Mouse (Mus musculus) kidney, adult 2 months (tissue): ENCODE data around the gene Slc9a3r2. TPM values are rescaled to one million over a fixed set of nuclear protein-coding genes. Genes with fewer than 3 reads are reported as not detected.

Experiments
- DNase-seq: peaks from one replicate; pipeline ENCODE4 v3.0.0; 2021
- H3K27ac ChIP-seq: fragments of 200-500 bp; 2 replicates; pipeline ENCODE4 v1.5.1; 2012; ENCODE audit warnings: low read depth, low read length, control low read depth, inconsistent platforms; ENCODE audit not compliant: insufficient read depth
- H3K27me3 ChIP-seq: fragments of 200-500 bp; replicated peaks from 2 replicates; pipeline ENCODE4 v1.6.1; 2012; ENCODE audit warnings: mild to moderate bottlenecking, moderate library complexity, low read length, inconsistent platforms; ENCODE audit not compliant: control insufficient read depth, insufficient read depth
- H3K36me3 ChIP-seq: fragments of 200-500 bp; 2 replicates; pipeline ENCODE4 v1.6.1; 2012; ENCODE audit warnings: mild to moderate bottlenecking, moderate library complexity, low read length, inconsistent platforms; ENCODE audit not compliant: control insufficient read depth, insufficient read depth
- H3K4me1 ChIP-seq: fragments of 200-500 bp; 2 replicates; pipeline ENCODE4 v1.6.1; 2011; ENCODE audit warnings: low read length; ENCODE audit not compliant: control insufficient read depth, insufficient read depth
- H3K4me3 ChIP-seq: fragments of 200-500 bp; 2 replicates; pipeline ENCODE4 v1.5.1; 2011; ENCODE audit warnings: mild to moderate bottlenecking, low read depth, low read length, control low read depth; ENCODE audit not compliant: insufficient read depth
- CTCF ChIP-seq: fragments of 200-500 bp; conservative IDR thresholded peaks from 2 replicates; pipeline ENCODE4 v1.5.1; 2011; ENCODE audit warnings: low read depth, mild to moderate bottlenecking, control low read depth, low read length, moderate library complexity, mixed read lengths; ENCODE audit not compliant: insufficient read depth, insufficient read length
- POLR2A ChIP-seq: fragments of 200-500 bp; IDR thresholded peaks from one replicate; pipeline ENCODE4 v1.6.1; 2011; ENCODE audit warnings: low read depth, low read length, control low read depth
- WGBS: fragments of 180-500 bp; shearing (Covaris S2); methylation state at CpG from one replicate; pipeline ENCODE4 v1.1.7; 2018; 5-methylcytosine and 5-hydroxymethylcytosine counted together
- polyA plus RNA-seq: library from polyadenylated mRNA; depleted of rRNA; stranded (reverse); fragments of >200 nt; gene quantifications from 2 replicates; pipeline ENCODE4 v1.2.3, GENCODE M21; 2012

Gene Slc9a3r2
- polyA plus RNA-seq, 1 experiment, result 111 TPM

- Histone ChIP-seq H3K36me3 (no peaks in the 10 kb centered on the region), H3K27me3 (0 out of 2 replicates have a peak, but pooled peaks cover 2% of the 10 kb centered on the region), H3K4me1 (no peaks in the 10 kb centered on the region), H3K4me3 (peak within 1 kb of the TSS; percentile 23; the same call in 1 of the 2 replicates), H3K27ac (no peak within 1 kb of the TSS)
- no peak for TF ChIP-seq POLR2A
- no peak for TF ChIP-seq CTCF
- WGBS, result 2% methylated on average over 53 of the region's 55 CpGs
- no peak for DNase-seq
These were observed 39.3 kb upstream of the Slc9a3r2 start, which contains the start of gene Syngr3 for GRCm38 (mm10) chr17:24689251-24690081. Gene Syngr3, minus strand, starts transcription at chr17:24689955.

GRCm38 (mm10) chr17:24687599-24687998 lies 37.5 kb upstream of the Slc9a3r2 start:
- H3K27me3 ChIP-seq, result 0 out of 2 replicates have a peak, but pooled peaks cover 2% of the 10 kb centered on the region
- no peak for TF ChIP-seq CTCF
- no peak for TF ChIP-seq POLR2A
- WGBS, result 23% methylated on average over 23 of the region's 23 CpGs
- no peak overlapping the region for H3K27ac ChIP-seq
- no peaks in the 10 kb centered on the region for H3K36me3 ChIP-seq
- DNase-seq, result no peak
- H3K4me3 ChIP-seq, result peak overlapping the region; percentile 29; the same call in 1 of the 2 replicates
- H3K4me1 ChIP-seq, result no peaks in the 10 kb centered on the region

GRCm38 (mm10) chr17:24687146-24687595 lies 37.0 kb upstream of the Slc9a3r2 start:
- Histone ChIP-seq H3K4me3 (peak overlapping the region; percentile 29; the same call in 1 of the 2 replicates), H3K27ac (no peak overlapping the region), H3K4me1 (no peaks in the 10 kb centered on the region), H3K27me3 (0 out of 2 replicates have a peak, but pooled peaks cover 2% of the 10 kb centered on the region), H3K36me3 (no peaks in the 10 kb centered on the region)
- peak; percentile 75 for DNase-seq
- WGBS, result 4% methylated on average over 25 of the region's 25 CpGs
- no peak for TF ChIP-seq CTCF
- no peak for TF ChIP-seq POLR2A

DNA sequence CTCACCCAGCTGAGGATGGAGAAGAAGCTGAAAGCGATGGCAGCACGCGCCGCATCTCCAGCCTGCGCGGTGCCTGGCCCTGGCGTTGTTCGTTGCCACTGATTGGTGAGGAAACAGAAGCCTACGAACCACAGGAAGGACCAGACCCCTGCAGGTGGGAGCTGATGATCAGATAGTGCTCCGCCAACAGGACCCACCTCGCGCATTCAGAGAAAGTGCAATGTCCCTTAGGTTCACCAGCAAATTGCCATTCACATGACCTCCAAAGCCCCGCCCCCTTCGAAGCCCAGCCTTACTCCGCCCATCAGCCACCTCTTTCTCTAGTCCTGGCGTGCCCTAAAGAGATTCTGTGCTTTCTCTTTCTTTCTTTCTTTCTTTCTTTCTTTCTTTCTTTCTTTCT lies 36.4 kb upstream of the Slc9a3r2 start:
- TF ChIP-seq CTCF, result no peak
- no peak for TF ChIP-seq POLR2A
- H3K27ac ChIP-seq, result no peak overlapping the region
- H3K4me1 ChIP-seq, result no peaks in the 10 kb centered on the region
- no peak overlapping the region for H3K4me3 ChIP-seq
- peak; percentile 72 for DNase-seq
- H3K27me3 ChIP-seq, result 0 out of 2 replicates have a peak, but pooled peaks cover 2% of the 10 kb centered on the region
- no peaks in the 10 kb centered on the region for H3K36me3 ChIP-seq
- 50% methylated on average over 16 of the region's 16 CpGs for WGBS

DNA sequence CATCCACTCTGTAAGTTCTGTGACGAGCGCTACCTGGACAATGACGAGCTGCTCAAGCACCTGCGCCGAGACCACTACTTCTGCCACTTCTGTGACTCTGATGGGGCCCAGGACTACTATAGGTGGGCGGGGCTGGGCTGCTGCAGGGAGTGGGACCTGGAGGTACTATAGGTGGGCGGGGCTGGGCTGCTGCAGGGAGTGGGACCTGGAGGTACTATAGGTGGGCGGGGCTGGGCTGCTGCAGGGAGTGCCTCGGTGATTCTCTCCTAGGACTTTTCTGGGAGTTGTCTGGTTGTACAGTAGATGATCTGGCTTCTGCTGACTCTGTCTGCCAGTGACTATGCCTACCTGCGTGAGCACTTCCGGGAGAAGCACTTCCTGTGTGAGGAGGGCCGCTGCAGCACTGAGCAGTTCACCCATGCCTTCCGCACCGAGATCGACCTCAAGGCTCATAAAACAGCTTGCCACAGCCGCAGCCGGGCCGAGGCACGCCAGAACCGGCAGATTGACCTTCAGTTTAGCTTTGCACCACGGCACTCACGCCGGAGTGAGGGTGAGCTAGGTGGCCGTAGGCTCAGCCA lies 27.5 kb upstream of the Slc9a3r2 start:
- Histone ChIP-seq H3K4me1 (no peaks in the 10 kb centered on the region), H3K27ac (no peak overlapping the region), H3K27me3 (no peaks in the 10 kb centered on the region), H3K4me3 (no peak overlapping the region), H3K36me3 (no peaks in the 10 kb centered on the region)
- DNase-seq, result no peak
- no peak for TF ChIP-seq CTCF
- no peak for TF ChIP-seq POLR2A
- 85% methylated on average over 24 of the region's 24 CpGs for WGBS

GRCm38 (mm10) chr17:24676877-24677276 lies 26.8 kb upstream of the Slc9a3r2 start:
- Histone ChIP-seq H3K4me3 (no peak overlapping the region), H3K4me1 (peaks cover 3% of the 10 kb centered on the region; the same call in 1 of the 2 replicates), H3K27me3 (no peaks in the 10 kb centered on the region), H3K36me3 (no peaks in the 10 kb centered on the region), H3K27ac (no peak overlapping the region)
- WGBS, result 94% methylated on average over 5 of the region's 5 CpGs
- TF ChIP-seq CTCF, result no peak
- TF ChIP-seq POLR2A, result no peak
- DNase-seq, result no peak

DNA sequence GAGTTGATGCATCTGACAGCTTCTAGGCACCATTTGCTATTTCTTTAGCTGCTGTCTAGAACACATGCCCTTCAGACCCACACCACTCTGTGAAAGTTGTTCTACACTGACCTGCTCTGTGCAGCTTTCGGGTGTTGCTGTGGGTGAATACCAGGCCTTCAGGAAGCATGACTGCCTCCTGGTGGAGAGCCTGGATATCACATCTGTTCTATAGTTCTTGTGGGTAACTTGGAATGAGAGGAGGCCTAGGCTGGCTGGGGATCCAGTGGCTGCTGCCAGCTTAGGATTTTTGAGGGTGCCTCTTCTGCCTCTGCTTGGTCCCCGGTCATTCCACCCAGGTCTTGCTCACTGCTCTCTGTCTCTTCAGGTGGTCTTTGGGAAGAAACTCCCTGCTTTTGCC lies 26.1 kb upstream of the Slc9a3r2 start:
- Histone ChIP-seq H3K27ac (no peak overlapping the region), H3K36me3 (no peaks in the 10 kb centered on the region), H3K4me1 (peaks cover 8% of the 10 kb centered on the region), H3K4me3 (no peak overlapping the region), H3K27me3 (no peaks in the 10 kb centered on the region)
- DNase-seq, result peak; percentile 67
- peak; percentile 66 for TF ChIP-seq CTCF
- no peak for TF ChIP-seq POLR2A
- WGBS, result 58% methylated on average over 2 of the region's 2 CpGs
